In genomic region chr6:33248894-33249758, GRCm38 (mm10) we compare ENCODE assay signal across 8 mouse cellular contexts. TPM values are rescaled to one million over a fixed set of nuclear protein-coding genes. Genes with fewer than 3 reads are reported as not detected.
DNase-seq lines count a peak whose midpoint lies in the region; ATAC-seq lines count a peak whose summit lies in the region.

Exoc4 (plus strand) TSS chr6:33249085.

- peak within 1 kb of the TSS; percentile 77 for H3K27ac ChIP-seq in hindbrain, embryonic 15.5 days (replicated peaks)

- DNase-seq in T-cell, adult 2 months (ENCODE audit: low spot score), result peak; percentile 96
- peak; percentile 91 to 95 for DNase-seq in cerebellum, postnatal 36 days
- peak; percentile 93 to 98 for DNase-seq in frontal cortex, postnatal 36 days (ENCODE audit: low spot score in 2 of 2)
- DNase-seq in left cerebral cortex, adult 11 months (ENCODE audit: low spot score), result peak; percentile 97
- peak; percentile 96 to 97 for DNase-seq in lung, postnatal 4 days
- DNase-seq in retina, postnatal 7 days (ENCODE audit: low read depth, low spot score), result peak; percentile 93
- DNase-seq in urinary bladder, adult 2 months (ENCODE audit: low spot score), result peak; percentile 74

- H3K9me3 ChIP-seq in hindbrain, embryonic 15.5 days, result no peaks in the 10 kb centered on the region

- 2% methylated on average over 29 of the region's 34 CpGs for WGBS in hindbrain, embryonic 15.5 days

- no peaks in the 10 kb centered on the region for H3K36me3 ChIP-seq in hindbrain, embryonic 15.5 days

- H3K4me3 ChIP-seq in hindbrain, embryonic 15.5 days, result peak within 1 kb of the TSS; percentile 87

- peak within 1 kb of the TSS; percentile 86 for H3K9ac ChIP-seq in hindbrain, embryonic 15.5 days

- H3K4me2 ChIP-seq in hindbrain, embryonic 15.5 days, result peak within 1 kb of the TSS; percentile 83

- H3K27me3 ChIP-seq in hindbrain, embryonic 15.5 days, result no peaks in the 10 kb centered on the region

- H3K4me1 ChIP-seq in hindbrain, embryonic 15.5 days (replicated peaks), result peaks cover 26% of the 10 kb centered on the region

- peak; percentile 100 for ATAC-seq in hindbrain, embryonic 15.5 days (ENCODE audit: low FRiP score, low read depth)

RNA-seq across cellular contexts. Expression of gene Exoc4, which starts in this region (rescaled TPM):
- polyA plus RNA-seq in hindbrain, embryonic 15.5 days (2015; fragmentation: Nextera tagmentation; extraction: Ambion mirVana), result 47.0 and 49.6 TPM in 2 replicates
- polyA plus RNA-seq in urinary bladder, adult 2 months (2012; rRNA removed), result 9.2 and 19.2 TPM in 2 replicates

Comparison
In these comparisons a context has a peak if more than half of its experiments do, and no peak if none do; other contexts are left out.
1. Peak in every context shown above with its lines: DNase-seq, ATAC-seq, H3K4me3 ChIP-seq and H3K27ac ChIP-seq.